Mouse (Mus musculus) myocyte (in vitro differentiated cells): ENCODE measurements around the gene Pdzrn4. TPM values are rescaled to one million over a fixed set of nuclear protein-coding genes. Genes with fewer than 3 reads are reported as not detected.

Experiments
- H3K27me3 ChIP-seq: one replicate; pipeline ENCODE4 v1.6.1; 2011; ENCODE audit not compliant: control insufficient read depth, insufficient read depth, insufficient read length
- H3K36me3 ChIP-seq: one replicate; pipeline ENCODE4 v1.6.1; 2011; ENCODE audit not compliant: control insufficient read depth, insufficient read depth
- H3K4me2 ChIP-seq: one replicate; pipeline ENCODE4 v1.6.1; 2011; ENCODE audit warnings: low read depth, control low read depth
- H3K4me3 ChIP-seq: one replicate; pipeline ENCODE4 v1.5.1; 2011; ENCODE audit warnings: mild to moderate bottlenecking, control low read depth, moderate library complexity
- H3K79me2 ChIP-seq: one replicate; pipeline ENCODE4 v1.6.1; 2011; ENCODE audit not compliant: control insufficient read depth, insufficient read depth
- H3ac ChIP-seq: one replicate; pipeline ENCODE4 v1.6.1; 2011; ENCODE audit not compliant: control insufficient read depth, insufficient read length
- CEBPB ChIP-seq: IDR thresholded peaks from 2 replicates; pipeline ENCODE4 v1.6.1; 2011; ENCODE audit warnings: mild to moderate bottlenecking, moderate library complexity; ENCODE audit not compliant: poor library complexity, insufficient read depth, severe bottlenecking
- E2F4 ChIP-seq: IDR thresholded peaks from one replicate; pipeline ENCODE4 v1.6.1; 2011; ENCODE audit warnings: mild to moderate bottlenecking, control low read depth, moderate library complexity; ENCODE audit not compliant: insufficient read depth
- MAX ChIP-seq: IDR thresholded peaks from one replicate; pipeline ENCODE4 v1.6.1; 2011; ENCODE audit warnings: low read depth, mild to moderate bottlenecking, control low read depth
- MYOD1 ChIP-seq, 3 experiments: IDR thresholded peaks; one replicate each; pipeline ENCODE4 v1.6.1; 2011; ENCODE audit warnings: control low read depth in 2 of 3, low read depth in 2 of 3, mild to moderate bottlenecking in 2 of 3, moderate library complexity in 1 of 3; ENCODE audit not compliant: insufficient read length in 2 of 3, control insufficient read depth in 1 of 3
- MYOG ChIP-seq, 3 experiments: IDR thresholded peaks; one replicate each; pipeline ENCODE4 v1.6.1; 2011; ENCODE audit warnings: control low read depth in 2 of 3, low read depth in 2 of 3, mild to moderate bottlenecking in 2 of 3; ENCODE audit not compliant: insufficient read length in 2 of 3, control insufficient read depth in 1 of 3, insufficient read depth in 1 of 3
- POLR2A ChIP-seq: IDR thresholded peaks from one replicate; pipeline ENCODE4 v1.6.1; 2011; ENCODE audit warnings: low read depth, mild to moderate bottlenecking, control low read depth, moderate library complexity; ENCODE audit not compliant: insufficient read length
- POLR2AphosphoS2 ChIP-seq: IDR thresholded peaks from one replicate; pipeline ENCODE4 v1.6.1; 2011; ENCODE audit warnings: low read depth, control low read depth; ENCODE audit not compliant: insufficient read length
- REST ChIP-seq: IDR thresholded peaks from one replicate; pipeline ENCODE4 v1.6.1; 2011; ENCODE audit warnings: mild to moderate bottlenecking, control low read depth, moderate library complexity; ENCODE audit not compliant: insufficient read depth, insufficient read length
- SRF ChIP-seq: IDR thresholded peaks from one replicate; pipeline ENCODE4 v1.6.1; 2011; ENCODE audit warnings: low read depth; ENCODE audit not compliant: control insufficient read depth, insufficient read length
- TCF12 ChIP-seq: IDR thresholded peaks from one replicate; pipeline ENCODE4 v1.6.1; 2011; ENCODE audit warnings: mild to moderate bottlenecking, control low read depth; ENCODE audit not compliant: poor library complexity, insufficient read depth, severe bottlenecking
- TCF3 ChIP-seq: IDR thresholded peaks from one replicate; pipeline ENCODE4 v1.6.1; 2011; ENCODE audit warnings: low read depth, control low read depth; ENCODE audit not compliant: insufficient read length
- USF1 ChIP-seq: IDR thresholded peaks from one replicate; pipeline ENCODE4 v1.6.1; 2011; ENCODE audit warnings: low read depth, mild to moderate bottlenecking, control low read depth, moderate library complexity
- polyA plus RNA-seq: library from polyadenylated mRNA; unstranded; fragments of >200 nt; fragmentation: generic; extraction: Trizol; gene quantifications from one replicate; pipeline ENCODE4 v1.2.1, GENCODE M21; 2012; ENCODE audit warnings: missing spikeins

Gene Pdzrn4
- polyA plus RNA-seq, 1 experiment: 0.07 TPM

DNA sequence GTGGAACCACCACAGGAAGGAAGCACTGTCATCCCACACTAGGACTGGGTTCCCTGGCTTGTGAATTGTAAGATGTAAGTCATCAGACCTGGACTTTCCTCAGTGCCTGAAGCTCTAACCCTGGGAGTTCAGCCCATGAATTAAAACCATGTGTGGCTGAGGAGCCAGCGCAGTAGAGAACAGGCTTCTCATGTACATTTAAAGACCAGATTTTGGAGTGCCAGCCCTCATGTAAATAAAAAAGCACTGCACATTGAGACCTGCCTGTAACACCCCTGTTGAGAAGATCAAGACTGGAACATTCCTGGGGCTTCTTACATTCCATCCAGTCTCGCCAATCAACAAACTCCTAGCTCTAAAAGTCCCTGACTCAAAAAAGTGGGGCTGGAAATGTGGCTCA is 342.0 kb downstream of the Pdzrn4 start:
- no peak for TF ChIP-seq POLR2A
- no peak for TF ChIP-seq CEBPB
- TF ChIP-seq TCF12: no peak
- TF ChIP-seq REST: no peak
- Histone ChIP-seq H3K4me3 (no peak overlapping the region), H3K4me2 (no peak overlapping the region), H3K27me3 (no peaks in the 10 kb centered on the region), H3ac (no peak overlapping the region), H3K36me3 (no peaks in the 10 kb centered on the region), H3K79me2 (no peaks in the 10 kb centered on the region)

DNA sequence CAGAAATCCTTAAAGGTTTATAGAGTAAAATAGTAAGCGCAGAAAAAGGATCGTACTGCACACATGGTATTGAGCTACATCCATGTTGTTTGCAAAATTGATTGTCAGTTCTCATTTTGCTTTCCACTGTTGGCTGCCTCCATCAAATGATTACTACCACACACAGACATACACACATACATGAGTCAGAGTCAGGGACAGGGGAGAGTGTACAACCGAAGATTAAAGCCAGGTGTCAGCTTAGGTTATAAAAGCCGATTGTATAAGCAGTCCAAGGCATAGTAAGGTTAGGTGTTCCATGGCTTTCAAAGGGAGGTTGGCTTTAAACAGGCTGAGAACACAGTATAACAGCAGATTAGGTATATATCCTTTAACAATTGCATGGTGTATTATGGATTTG is 343.2 kb downstream of the Pdzrn4 start:
- Histone ChIP-seq H3K79me2 (no peaks in the 10 kb centered on the region), H3K27me3 (no peaks in the 10 kb centered on the region), H3K4me2 (no peak overlapping the region), H3K4me3 (no peak overlapping the region), H3ac (no peak overlapping the region), H3K36me3 (no peaks in the 10 kb centered on the region)
- TF ChIP-seq REST (no peak), TCF3 (no peak), MAX (no peak), MYOD1 (IDR thresholded peaks at IDR 0.05; ENCODE audit: control insufficient read depth in 1 of 3, insufficient read length in 2 of 3, low read depth in 2 of 3) (no peak), E2F4 (no peak), SRF (no peak), POLR2A (no peak), CEBPB (no peak), USF1 (no peak), POLR2AphosphoS2 (no peak), MYOG (IDR thresholded peaks at IDR 0.05; ENCODE audit: control insufficient read depth in 1 of 3, insufficient read depth in 1 of 3, insufficient read length in 2 of 3, low read depth in 2 of 3) (no peak)

DNA sequence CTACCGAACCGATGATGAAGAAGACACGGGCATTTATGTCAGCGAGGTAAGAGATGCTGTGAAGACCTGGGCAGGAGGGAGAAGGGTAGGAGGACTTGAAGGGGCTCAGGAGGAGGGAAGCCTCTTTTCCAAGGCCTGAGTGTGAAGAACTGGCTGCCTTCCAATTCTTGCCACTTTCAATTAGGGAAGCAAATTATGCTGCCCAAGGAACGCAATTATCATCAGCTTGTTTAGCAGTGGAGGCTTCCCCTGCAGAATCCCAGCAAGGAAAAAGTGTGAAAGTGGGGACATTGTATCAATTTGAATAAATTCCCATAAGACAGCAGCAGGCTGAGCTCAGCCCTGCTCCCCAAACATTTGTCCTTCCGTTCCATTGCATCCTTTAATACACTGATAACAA is 346.9 kb downstream of the Pdzrn4 start:
- Histone ChIP-seq H3K79me2 (no peaks in the 10 kb centered on the region), H3K4me2 (no peak overlapping the region), H3K4me3 (no peak overlapping the region), H3ac (no peak overlapping the region), H3K36me3 (no peaks in the 10 kb centered on the region), H3K27me3 (no peaks in the 10 kb centered on the region)
- TF ChIP-seq CEBPB (no peak), POLR2AphosphoS2 (no peak), TCF3 (no peak), POLR2A (no peak), MYOD1 (IDR thresholded peaks at IDR 0.05; ENCODE audit: control insufficient read depth in 1 of 3, insufficient read length in 2 of 3, low read depth in 2 of 3) (no peak), MAX (no peak), REST (no peak), MYOG (IDR thresholded peaks at IDR 0.05; ENCODE audit: control insufficient read depth in 1 of 3, insufficient read depth in 1 of 3, insufficient read length in 2 of 3, low read depth in 2 of 3) (no peak), SRF (no peak), TCF12 (no peak), E2F4 (no peak), USF1 (no peak)

DNA sequence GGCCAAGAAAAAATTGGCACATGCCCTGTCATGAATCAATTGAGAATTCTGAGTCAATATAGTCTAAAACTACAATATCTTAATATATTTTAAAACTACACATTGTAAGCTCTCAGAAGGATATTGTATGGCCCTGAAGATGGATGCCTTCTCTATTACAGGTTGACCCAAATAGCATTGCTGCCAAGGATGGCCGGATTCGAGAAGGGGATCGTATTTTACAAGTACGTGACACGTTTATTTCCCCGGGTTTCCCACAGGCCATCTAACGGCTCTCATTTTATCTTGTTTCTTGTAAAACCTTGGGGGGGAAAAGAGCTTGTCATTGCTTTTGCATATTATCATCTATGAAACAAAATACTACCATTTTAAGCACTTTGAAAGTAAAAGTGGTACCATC is 349.4 kb downstream of the Pdzrn4 start:
- H3K4me3 ChIP-seq: no peak overlapping the region

DNA sequence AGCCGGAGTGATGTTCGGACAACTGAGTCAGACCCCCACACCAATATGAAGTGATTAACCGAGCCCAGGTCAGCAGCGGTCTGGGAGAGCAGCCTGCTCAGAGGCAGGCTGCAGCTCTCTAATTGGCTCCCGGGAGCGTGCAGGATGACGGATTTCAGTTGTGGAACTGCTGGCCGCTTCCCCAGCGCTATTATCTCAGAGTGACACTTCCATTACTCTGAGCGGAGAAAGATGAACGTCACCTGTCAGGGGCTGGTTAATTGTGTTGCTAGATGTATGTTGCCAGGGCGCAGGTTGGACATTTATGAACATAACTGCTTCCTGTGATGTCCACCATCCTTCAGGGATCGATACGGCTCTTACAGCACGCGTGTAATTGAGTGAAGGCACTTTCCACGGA is 355.5 kb downstream of the Pdzrn4 start:
- H3K4me3 ChIP-seq: no peak overlapping the region
- H3ac ChIP-seq: no peak overlapping the region
- H3K36me3 ChIP-seq: no peaks in the 10 kb centered on the region
- H3K27me3 ChIP-seq: no peaks in the 10 kb centered on the region
- no peak overlapping the region for H3K4me2 ChIP-seq
- TF ChIP-seq MAX: no peak
- no peak for TF ChIP-seq CEBPB
- no peak for TF ChIP-seq TCF3
- no peak for TF ChIP-seq MYOD1 (IDR thresholded peaks at IDR 0.05; ENCODE audit: control insufficient read depth in 1 of 3, insufficient read length in 2 of 3, low read depth in 2 of 3)
- TF ChIP-seq SRF: no peak
- H3K79me2 ChIP-seq: no peaks in the 10 kb centered on the region

More for the DNA sequence above, 349.4 kb downstream of the Pdzrn4 start:
- H3K4me2 ChIP-seq: no peak overlapping the region
- H3ac ChIP-seq: no peak overlapping the region
- H3K79me2 ChIP-seq: no peaks in the 10 kb centered on the region
- no peaks in the 10 kb centered on the region for H3K27me3 ChIP-seq
- H3K36me3 ChIP-seq: no peaks in the 10 kb centered on the region
- TF ChIP-seq CEBPB (no peak), MYOG (IDR thresholded peaks at IDR 0.05; ENCODE audit: control insufficient read depth in 1 of 3, insufficient read depth in 1 of 3, insufficient read length in 2 of 3, low read depth in 2 of 3) (no peak), USF1 (no peak), MYOD1 (IDR thresholded peaks at IDR 0.05; ENCODE audit: control insufficient read depth in 1 of 3, insufficient read length in 2 of 3, low read depth in 2 of 3) (no peak), MAX (no peak), E2F4 (no peak), REST (no peak), TCF12 (no peak), POLR2AphosphoS2 (no peak), SRF (no peak), TCF3 (no peak), POLR2A (no peak)
